Mouse (Mus musculus): ENCODE data around the gene Ift20.
"Not testable (repeated sequence)": the region's sequence is repeated elsewhere in the genome, so short reads cannot be mapped to it uniquely, and the experiment has no call there.

Gene Ift20

GRCm38 (mm10) chr11:78568827-78569226, 32.7 kb downstream of the Ift20 start:
- CTCF ChIA-PET, result interaction anchor here in 1 of 4 experiments (0.6 kb wide), 1 partner anchor 859 kb away, joined by 4 read pairs; no protein-coding TSS in a partner anchor
- POLR2A ChIA-PET, result interaction anchor here in 1 of 4 experiments (0.8 to 1.4 kb wide), 3 partner anchors 12 to 43 kb away, joined by 3 to 5 read pairs (median 3); no protein-coding TSS in a partner anchor

- ChIA-PET CTCF (no interaction called here), POLR2A (no interaction called here)
These were observed 33.6 kb downstream of the Ift20 start for GRCm38 (mm10) chr11:78569806-78570205.

DNA sequence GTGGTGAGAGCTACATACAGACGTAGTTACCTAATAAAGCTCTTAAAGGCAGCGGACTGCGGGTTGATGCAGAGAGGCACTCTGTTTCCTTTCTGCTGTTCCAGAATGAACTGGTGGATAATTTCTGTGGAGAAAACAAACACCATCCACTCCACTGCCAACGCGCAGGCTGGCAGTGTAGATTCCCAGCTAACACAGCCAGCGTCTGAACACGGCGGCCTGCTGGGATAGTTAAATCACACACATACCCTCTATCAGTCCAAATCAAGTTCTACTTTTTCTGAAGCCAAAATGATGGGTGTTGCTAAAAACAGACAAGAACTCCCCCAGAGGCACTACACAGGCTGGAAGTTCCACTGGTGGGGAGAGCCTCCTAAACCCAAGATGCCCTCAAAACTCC, 35.3 kb downstream of the Ift20 start:
- POLR2A ChIA-PET, result no interaction called here

DNA sequence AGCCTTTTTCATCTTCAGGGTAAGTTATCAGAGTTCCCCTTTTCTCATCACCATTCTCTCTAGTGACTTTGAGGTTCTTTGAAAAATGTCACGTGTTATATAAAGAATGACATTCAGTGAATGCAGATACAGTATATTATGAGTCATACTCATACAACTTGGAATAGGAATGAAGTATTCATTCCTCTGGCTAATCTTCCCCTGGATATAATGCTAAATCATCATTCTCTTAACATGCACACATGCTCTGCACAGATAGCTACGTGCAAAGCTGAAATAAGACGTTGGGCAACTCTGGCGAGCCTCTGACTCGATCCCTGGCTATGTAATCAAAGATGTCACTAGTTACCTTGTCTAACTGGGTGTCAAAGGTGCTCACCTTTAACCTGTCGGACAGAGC, 35.7 kb downstream of the Ift20 start:
- ChIA-PET POLR2A (no interaction called here), CTCF (no interaction called here)

More for the DNA sequence above, 35.3 kb downstream of the Ift20 start:
- CTCF ChIA-PET, result interaction anchor here in 1 of 4 experiments (1.4 kb wide), 1 partner anchor 251 kb away, joined by 3 read pairs; no protein-coding TSS in a partner anchor

DNA sequence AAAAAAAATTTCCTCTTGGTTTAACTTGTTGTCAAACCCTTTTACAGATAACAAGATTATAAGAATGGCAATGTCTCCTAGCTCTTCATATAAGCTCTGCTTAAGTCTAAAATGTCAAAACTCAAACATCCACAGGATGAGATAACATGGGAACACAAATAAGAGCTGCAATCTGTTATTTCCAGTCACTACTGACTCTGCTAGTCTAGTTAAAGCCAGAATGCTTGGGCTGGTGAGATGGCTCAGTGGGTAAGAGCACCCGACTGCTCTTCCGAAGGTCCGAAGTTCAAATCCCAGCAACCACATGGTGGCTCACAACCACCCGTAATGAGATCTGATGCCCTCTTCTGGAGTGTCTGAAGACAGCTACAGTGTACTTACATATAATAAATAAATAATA, 37.9 kb downstream of the Ift20 start:
- CTCF ChIA-PET, result interaction anchor here in 2 of 4 experiments (0.6 to 2.5 kb wide), 5 partner anchors 14 to 119 kb away, joined by 3 to 11 read pairs (median 4); partner anchors contain the start of gene Tmem97 (in 1 of the 2)
- POLR2A ChIA-PET, result interaction anchor here in 3 of 4 experiments (0.6 to 1.0 kb wide), 3 partner anchors 11 to 1202 kb away, joined by 3 read pairs; partner anchors contain the start of genes Ift20 (in 1 of the 3) and Tnfaip1 (in 1 of the 3)

- POLR2A ChIA-PET, result interaction anchor here in 3 of 4 experiments (0.7 to 1.0 kb wide), 3 partner anchors 17 to 1202 kb away, joined by 3 read pairs; partner anchors contain the start of genes Ift20 (in 1 of the 3) and Tnfaip1 (in 1 of the 3)
- CTCF ChIA-PET, result interaction anchor here in 2 of 4 experiments (0.6 to 2.5 kb wide), 5 partner anchors 14 to 119 kb away, joined by 3 to 11 read pairs (median 3); partner anchors contain the start of gene Tmem97 (in 1 of the 2)
These were observed 38.4 kb downstream of the Ift20 start for GRCm38 (mm10) chr11:78574536-78574935.

GRCm38 (mm10) chr11:78574975-78575374, 38.8 kb downstream of the Ift20 start:
- CTCF ChIA-PET, result interaction anchor here in 3 of 4 experiments (1.0 to 2.5 kb wide), 5 partner anchors 15 to 348 kb away, joined by 3 to 11 read pairs (median 3); no protein-coding TSS in a partner anchor
- POLR2A ChIA-PET, result interaction anchor here in 2 of 4 experiments (1.0 kb wide), 2 partner anchors 17 to 39 kb away, joined by 3 read pairs; partner anchors contain the start of genes Ift20 (in 1 of the 2) and Tnfaip1 (in 1 of the 2)

DNA sequence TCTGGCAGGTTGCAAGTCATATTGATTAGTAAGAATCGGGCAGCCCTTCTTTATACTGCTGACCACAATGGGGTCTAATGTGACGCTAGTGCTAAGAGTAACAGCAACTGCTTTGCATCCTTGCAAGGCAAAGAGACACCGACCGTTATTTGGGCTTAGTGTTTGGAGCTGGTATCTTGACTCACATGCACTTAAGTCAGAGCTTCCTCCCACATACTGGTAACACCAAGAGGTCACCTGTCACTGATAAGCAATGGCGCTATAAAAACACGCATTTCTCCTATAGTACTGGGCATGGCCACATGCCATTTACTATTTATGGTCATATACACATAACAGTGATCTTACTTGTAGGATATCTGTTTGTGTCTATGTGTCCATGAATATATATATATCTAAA, 46.7 kb downstream of the Ift20 start:
- CTCF ChIA-PET, result interaction anchor here in 1 of 4 experiments (1.2 kb wide), 1 partner anchor 22 kb away, joined by 4 read pairs; no protein-coding TSS in a partner anchor
- POLR2A ChIA-PET, result interaction anchor here in 1 of 4 experiments (0.6 to 1.2 kb wide), 3 partner anchors 28 to 757 kb away, joined by 3 to 4 read pairs (median 3); partner anchors contain the start of gene Nf1

DNA sequence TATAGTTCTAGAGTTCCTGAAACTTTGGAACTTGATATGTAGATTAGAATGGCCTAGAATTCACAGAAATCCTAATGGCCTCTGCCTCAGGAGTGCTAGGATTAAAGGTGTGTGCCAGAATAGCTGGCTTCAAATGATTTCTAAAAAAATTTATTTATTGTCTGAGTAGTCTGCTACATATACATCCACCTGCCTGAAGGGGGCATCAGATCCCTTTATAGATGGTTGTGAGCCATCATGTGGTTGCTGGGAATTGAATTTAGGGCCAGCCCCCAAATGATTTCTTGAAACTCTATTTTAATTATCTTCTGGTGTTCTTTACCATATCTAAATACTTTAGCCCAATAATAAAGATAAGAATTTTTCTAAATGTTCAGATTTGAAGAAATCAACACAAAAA, 49.9 kb downstream of the Ift20 start:
- ChIA-PET POLR2A (interaction anchor here in 1 of 4 experiments (0.5 kb wide), 1 partner anchor 284 kb away, joined by 3 read pairs; no protein-coding TSS in a partner anchor), CTCF (interaction anchor here (0.6 to 1.7 kb wide), 8 partner anchors 45 to 370 kb away, joined by 3 to 14 read pairs (median 4); no protein-coding TSS in a partner anchor)

GRCm38 (mm10) chr11:78587677-78588076, 51.5 kb downstream of the Ift20 start:
- POLR2A ChIA-PET, result not testable (repeated sequence)

More at GRCm38 (mm10) chr11:78587677-78588076, 51.5 kb downstream of the Ift20 start:
- CTCF ChIA-PET, result interaction anchor here in 1 of 4 experiments (1.3 kb wide), 1 partner anchor 309 kb away, joined by 3 read pairs; no protein-coding TSS in a partner anchor

Data from embryonic stem cell, embryonic (primary cell).